Mouse (Mus musculus): Measurements from ENCODE around the gene Tenm4.

Tenm4 gene

DNA sequence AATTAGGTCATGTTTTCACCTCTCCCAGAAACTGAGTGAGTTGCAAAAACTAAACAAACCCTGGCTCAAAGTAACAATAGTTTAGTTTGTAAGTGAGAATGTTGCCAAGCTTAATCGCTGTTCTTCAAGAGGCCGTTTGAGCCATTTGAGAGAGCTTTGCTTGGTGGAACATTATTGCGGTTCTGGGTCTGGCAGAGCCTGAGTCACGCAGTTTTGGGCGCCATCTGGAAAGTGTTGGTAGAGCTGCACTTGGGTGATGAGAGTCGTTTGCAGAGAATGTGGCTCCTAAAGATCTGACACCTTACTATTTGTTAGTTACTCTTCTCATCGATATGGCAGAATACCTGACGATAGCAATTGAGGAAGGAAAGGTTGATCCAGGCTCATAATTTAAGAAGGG is 537.9 kb downstream of the Tenm4 start:
- no peak for TF ChIP-seq GATA4 (IDR thresholded peaks at IDR 0.05; ENCODE audit: insufficient replicate concordance, low read length)

DNA sequence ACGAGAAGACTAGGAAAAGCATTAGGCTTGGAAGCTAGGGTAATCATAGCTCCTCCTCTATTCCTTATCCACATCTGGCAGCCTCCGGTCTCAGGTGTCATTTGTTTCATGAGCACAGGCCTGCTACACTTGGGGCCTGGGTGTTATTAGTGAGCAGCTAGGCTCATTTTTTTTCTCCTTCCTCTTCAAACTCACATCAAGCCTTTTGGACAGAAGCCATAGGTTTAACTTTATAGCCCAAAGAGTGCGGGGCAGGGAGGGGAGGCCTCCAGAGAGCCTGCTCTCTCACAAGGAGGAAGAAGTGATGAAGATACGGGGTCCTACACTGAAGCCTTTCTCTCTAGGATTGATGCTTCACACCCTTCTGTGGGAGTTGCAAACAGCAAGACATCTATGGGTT is 538.8 kb downstream of the Tenm4 start:
- TF ChIP-seq GATA4 (IDR thresholded peaks at IDR 0.05; ENCODE audit: insufficient replicate concordance, low read length) = no peak

DNA sequence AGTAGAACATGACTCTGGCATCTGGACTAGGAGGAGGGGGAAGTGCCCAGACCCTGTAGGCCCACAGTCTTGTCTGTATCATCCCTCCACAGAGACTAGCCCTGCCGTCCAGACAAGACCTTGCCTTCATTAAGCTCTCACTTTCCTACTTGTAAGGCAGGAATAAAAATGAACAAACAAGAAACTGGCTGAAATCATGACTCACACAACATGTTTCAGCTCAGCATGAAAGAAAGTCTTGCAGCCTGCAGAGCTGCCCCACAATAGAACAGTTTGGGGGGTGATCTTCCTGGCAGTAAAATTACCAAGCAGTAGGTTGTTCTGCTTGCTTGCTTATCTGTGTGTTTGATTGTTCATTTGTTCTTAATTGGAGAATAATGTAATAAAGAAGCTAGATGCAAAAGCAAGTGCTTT is 539.6 kb downstream of the Tenm4 start:
- no peak for TF ChIP-seq GATA4 (IDR thresholded peaks at IDR 0.05; ENCODE audit: insufficient replicate concordance, low read length)

DNA sequence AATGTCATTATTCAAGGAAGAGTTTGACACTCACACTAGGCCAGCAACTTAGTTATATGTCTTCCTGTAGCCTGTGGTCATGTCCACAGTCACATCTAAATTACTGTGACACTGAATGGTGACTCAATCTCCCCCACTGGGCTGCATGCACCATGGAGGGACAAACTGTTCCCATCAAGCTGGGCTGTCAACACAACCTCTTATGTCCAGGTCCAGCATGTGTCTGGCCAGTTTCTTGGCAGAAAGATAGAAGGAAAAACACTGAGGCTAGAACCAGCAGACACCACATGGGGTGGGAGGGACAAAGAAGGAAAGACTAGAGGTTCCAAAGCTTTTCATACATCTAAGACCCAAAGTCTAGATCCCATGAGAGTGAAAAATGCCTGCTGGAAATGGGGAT is 541.8 kb downstream of the Tenm4 start:
- no peak for TF ChIP-seq GATA4 (IDR thresholded peaks at IDR 0.05; ENCODE audit: insufficient replicate concordance, low read length)

DNA sequence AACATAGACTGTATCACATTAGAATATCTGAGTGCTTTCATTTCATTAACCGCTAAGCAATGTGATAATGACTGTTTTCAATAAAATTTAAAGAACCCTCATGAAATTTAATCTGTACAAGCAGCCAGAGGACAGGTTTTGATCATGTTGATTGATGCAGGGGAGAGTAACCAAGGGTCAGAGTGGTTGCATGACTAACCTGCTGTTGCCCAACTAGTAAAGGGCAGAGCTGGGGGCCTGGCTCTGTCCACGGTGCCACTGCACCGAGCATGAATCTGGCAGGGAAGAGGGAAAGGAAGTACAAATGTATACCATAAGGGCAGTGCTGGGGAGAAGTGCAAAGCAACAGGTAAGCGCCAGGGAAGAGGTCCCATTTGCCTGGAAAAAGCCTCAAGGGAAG is 545.9 kb downstream of the Tenm4 start:
- no peak for TF ChIP-seq GATA4 (IDR thresholded peaks at IDR 0.05; ENCODE audit: insufficient replicate concordance, low read length)

DNA sequence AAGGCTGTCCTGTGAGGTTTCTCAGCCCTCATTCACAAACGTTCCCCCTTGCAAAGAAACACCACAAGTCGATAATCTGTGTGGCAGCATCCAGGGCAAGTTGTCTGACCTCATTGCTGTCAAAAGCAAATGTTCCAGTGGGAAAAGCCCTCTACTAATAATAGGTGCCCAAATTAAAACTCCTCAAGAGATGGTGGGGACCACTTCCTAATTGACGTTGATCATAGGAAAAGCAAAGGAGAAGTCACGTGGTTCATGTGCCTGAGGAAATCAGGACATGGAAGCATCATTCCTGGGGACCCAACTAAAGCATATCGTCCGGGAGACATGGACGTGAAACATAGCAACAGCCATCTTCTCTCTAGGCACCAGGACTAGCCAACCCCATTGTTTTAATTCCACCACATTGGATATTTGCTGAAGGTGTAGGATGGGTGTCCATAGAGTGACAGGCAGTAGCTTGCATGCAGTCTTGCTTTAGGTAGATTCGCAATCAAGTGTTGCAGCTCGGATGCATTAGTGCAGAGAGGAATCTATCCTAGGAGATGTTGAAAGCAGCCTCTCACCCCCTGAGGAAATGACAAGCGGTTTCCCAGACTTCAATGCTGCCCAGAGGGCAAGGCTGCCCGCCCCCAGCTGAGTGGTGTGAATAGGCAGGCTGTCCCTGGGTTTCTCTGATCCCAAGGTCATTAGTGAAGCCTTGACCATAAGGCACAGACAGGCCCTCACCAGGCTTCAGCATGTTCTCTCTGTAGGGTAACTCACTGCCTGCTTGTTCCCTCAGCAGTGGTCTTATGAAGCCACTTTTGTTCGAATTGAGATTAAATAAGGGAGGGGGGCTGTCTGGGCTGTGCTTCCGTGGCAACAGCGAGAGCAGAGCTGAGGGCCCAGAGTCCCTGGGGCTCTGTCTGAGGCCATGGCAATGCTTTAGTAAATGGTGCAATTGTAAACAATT is 547.4 kb downstream of the Tenm4 start:
- no peak for TF ChIP-seq GATA4 (IDR thresholded peaks at IDR 0.05; ENCODE audit: insufficient replicate concordance, low read length)

DNA sequence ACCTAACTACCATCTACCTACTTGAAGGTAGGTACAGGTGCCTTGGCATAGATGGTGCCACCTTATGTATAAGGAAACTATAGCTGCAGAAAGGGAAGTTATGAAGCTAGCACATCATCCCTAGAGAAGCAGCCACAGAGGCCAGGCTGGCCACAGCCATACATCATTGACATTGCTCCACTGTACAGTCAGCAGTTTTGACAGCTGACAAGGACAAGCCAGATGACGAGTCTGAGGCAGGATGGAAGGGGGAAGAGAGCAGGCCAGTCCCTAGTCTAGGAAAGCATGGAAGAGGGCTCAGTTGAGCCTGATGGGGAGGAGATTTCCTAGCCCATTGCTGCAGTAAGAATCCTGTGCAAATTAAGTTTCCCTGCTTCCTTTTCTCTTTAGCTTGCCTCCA is 548.9 kb downstream of the Tenm4 start:
- TF ChIP-seq GATA4 (IDR thresholded peaks at IDR 0.05; ENCODE audit: insufficient replicate concordance, low read length) = no peak

DNA sequence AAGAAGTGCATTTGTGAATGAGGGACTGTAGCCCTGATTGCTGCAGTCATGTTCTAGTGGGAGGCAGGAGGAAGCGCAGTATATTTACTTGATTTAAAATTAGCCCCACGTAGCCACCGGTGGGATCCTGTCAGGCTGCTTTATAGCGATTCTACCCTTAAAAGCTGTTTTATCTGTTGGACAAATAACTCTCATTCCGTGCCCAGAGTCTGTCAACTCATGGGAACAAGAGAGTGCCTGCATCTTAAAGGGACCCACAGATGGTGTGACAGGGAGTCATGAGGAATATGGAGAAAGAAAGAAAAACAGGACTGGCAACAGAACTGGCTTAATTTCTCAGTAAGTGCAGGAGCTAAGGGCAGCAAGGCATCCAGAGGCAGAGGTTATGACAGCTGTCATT is 549.4 kb downstream of the Tenm4 start:
- no peak for TF ChIP-seq GATA4 (IDR thresholded peaks at IDR 0.05; ENCODE audit: insufficient replicate concordance, low read length)

DNA sequence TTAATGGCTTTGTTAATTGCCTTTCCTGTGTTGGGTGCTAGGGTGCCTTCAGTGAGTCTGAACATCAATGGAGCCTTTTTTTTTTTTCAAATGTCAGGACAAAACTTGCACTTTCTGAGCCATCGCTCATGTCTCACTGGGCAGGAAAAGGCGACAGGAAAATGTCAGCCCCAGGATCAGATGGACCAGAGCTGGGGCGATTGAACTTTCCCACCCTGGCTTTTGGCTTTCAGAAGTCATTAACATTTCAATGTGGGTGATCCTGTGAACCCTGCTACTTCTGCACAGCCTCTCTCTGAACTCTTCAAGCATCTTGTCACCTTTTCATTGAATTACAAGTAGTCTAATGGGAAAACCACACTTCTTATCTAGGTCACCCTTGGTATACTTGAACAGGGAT is 551.8 kb downstream of the Tenm4 start:
- no peak for TF ChIP-seq GATA4 (IDR thresholded peaks at IDR 0.05; ENCODE audit: insufficient replicate concordance, low read length)

DNA sequence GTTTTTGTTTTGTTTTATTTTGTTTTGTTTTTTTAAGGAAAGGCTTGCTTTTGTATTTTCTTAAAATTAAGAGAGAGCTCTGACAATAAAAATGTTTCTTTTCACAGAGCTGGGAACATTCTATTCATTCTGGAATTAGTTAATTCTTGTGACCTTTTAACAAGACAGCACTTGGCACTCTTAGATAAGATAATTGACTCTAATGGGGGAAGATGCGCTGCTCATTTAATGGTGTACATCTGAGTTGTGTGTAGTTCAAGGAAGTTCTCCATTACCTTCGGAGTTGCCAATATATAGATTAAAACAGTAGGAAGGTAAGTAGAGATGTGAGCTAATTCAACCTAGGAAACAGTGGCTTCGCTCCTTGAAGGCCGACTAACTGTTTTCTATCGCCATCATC is 554.6 kb downstream of the Tenm4 start:
- no peak for TF ChIP-seq GATA4 (IDR thresholded peaks at IDR 0.05; ENCODE audit: insufficient replicate concordance, low read length)

DNA sequence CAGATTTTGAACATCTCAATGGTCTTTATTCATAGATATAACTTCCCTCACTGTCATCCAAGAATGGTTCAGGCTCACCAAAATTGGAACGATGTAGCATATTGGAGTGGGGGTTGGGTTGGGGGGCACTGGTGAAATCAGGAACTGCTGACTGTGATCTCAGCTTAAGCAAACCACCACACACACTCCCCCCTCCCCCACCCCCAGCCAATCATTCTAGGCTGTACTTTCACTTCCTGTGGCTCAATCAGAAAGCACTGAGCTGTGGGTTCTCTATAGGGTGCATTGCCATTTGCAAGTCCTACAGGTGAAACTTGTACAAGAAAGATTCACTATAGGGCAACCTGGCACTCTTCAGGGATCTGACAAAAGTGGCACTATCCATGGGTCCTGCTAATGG is 559.3 kb downstream of the Tenm4 start:
- TF ChIP-seq GATA4 (IDR thresholded peaks at IDR 0.05; ENCODE audit: insufficient replicate concordance, low read length) = no peak

DNA sequence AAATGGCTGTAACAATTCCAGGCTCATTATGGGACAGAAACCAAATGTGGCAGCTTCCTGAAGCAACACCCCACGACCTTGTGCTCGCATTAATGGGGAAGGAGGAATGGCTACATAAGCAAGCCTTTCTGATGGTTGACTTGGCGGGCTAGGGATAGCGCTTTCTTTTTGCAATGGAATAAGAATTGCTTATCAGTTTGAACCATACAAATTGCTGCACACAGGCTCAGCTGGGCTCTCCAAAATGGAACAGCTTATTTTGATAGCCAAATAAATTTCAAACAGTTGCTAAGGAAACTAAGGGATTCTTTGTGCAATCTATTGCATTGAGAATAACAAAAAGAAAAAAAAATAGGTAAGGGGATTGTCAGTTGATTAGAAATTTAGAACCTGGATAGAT is 560.9 kb downstream of the Tenm4 start:
- no peak for TF ChIP-seq GATA4 (IDR thresholded peaks at IDR 0.05; ENCODE audit: insufficient replicate concordance, low read length)

DNA sequence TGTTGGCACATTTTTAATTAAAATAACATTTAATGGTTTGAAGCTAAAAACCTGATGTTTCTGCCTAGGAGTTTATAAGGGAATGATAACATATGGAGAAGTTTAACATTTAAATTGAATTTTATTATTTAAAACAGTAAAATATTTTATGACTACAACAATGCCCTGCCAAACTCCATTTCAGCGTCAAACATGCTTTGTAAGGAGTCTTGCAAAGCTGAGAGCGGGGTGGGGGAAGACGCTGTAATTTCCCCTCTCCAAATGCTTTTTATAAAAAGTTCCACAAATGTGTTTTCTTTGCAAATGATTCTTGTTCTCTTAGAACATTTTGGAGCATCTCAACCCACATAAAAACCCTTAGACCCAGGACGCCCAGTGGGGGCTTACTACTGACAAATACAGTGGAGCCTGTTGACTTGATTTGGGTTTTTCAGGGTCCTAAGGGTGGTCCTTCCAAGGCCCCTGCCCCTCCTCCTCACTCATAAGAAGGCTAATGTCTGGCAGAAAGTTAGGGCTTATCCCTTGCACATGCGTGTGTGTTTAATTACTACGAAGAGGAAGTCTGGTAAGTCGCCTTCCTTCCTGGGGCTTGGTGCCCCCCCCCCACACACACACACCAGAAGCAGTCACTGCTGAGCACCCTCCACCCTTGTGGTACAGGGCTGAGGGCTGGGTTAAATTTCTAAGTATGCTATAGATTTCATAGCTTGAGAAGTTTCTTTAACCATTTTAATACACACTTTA is 563.4 kb downstream of the Tenm4 start:
- no peak for TF ChIP-seq GATA4 (IDR thresholded peaks at IDR 0.05; ENCODE audit: insufficient replicate concordance, low read length)

DNA sequence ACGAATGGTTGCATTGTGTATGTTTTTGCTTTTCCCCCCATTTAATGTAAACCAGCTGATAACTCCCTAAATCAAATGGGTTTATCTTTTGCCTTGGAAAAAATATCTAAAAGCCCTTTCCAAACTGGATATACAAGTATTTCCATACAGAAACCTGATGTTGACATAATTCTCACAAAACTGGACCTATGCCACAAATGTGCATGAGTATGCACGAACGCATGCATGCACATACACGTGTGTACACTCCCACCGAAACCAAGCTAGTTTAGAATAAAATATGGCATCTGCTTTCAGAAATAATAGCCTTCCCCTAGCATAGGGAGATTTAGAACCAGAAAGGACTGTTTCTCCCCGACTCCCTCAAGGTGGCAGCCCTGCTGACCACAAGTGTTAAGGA is 569.6 kb downstream of the Tenm4 start:
- TF ChIP-seq GATA4 (IDR thresholded peaks at IDR 0.05; ENCODE audit: insufficient replicate concordance, low read length) = no peak

DNA sequence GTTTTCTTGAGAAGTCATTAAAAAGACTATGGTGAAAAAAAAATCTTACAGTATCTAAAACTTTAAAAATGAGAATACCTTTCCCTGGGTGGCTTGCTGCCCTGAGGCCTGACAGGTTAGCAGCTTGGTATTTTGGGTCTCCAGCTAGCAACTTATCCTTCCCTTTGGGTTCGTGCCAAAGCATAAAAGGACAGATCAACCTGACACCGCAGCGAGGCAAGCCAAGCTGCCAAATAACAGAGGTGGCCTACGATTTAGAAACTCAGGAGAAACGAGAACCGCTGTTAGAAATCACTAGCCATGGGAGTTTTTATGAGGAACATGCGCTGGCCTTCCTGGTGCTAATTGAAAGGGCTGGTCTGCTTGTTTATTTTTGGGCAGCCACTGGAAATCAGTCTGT is 571.2 kb downstream of the Tenm4 start:
- no peak for TF ChIP-seq GATA4 (IDR thresholded peaks at IDR 0.05; ENCODE audit: insufficient replicate concordance, low read length)

DNA sequence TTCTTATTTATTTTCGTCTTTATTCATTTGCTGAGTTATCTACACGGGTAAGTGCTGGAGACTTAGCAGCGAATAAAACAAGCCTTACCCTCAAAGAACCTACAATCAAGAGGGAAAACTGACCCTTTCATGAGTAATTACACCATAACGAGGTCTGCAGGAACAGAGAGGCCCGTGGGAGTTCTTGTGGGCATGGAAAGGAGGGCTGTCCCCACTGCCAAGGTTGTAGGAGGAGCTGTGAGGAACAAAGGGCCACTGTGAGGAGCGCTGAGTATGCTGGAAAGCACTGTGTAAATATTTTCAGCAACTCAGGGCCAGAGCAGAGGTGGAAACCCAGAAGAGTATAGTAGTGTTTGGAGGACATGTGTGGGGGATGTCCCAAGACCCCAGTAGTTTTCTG is 574.9 kb downstream of the Tenm4 start:
- TF ChIP-seq GATA4 (IDR thresholded peaks at IDR 0.05; ENCODE audit: insufficient replicate concordance, low read length) = no peak
